Mouse (Mus musculus) heart, embryonic 11.5 days (tissue): ENCODE data around the gene Cd27. TPM values are rescaled to one million over a fixed set of nuclear protein-coding genes. Genes with fewer than 3 reads are reported as not detected.

Experiments
- ATAC-seq: fragments of 200-750 bp; cut with Nextera tagmentation; replicated peaks from 2 replicates; pipeline ENCODE4 v1.8.0; 2017; ENCODE audit warnings: moderate library complexity; ENCODE audit not compliant: insufficient number of reproducible peaks, low FRiP score, low TSS enrichment
- H3K27ac ChIP-seq: fragments of 300-500 bp; sonication (generic); 2 replicates; pipeline ENCODE4 v1.5.1; 2014; ENCODE audit warnings: mild to moderate bottlenecking, low read depth, low read length
- H3K27me3 ChIP-seq: fragments of 300-500 bp; sonication (generic); 2 replicates; pipeline ENCODE4 v1.6.1; 2014; ENCODE audit warnings: mild to moderate bottlenecking, low read length, mixed read lengths; ENCODE audit not compliant: control insufficient read depth, insufficient read depth
- H3K36me3 ChIP-seq: fragments of 300-500 bp; sonication (generic); 2 replicates; pipeline ENCODE4 v1.6.1; 2014; ENCODE audit warnings: mild to moderate bottlenecking, low read length, moderate library complexity, mixed read lengths; ENCODE audit not compliant: control insufficient read depth, insufficient read depth
- H3K4me1 ChIP-seq: fragments of 300-500 bp; sonication (generic); 2 replicates; pipeline ENCODE4 v1.6.1; 2014; ENCODE audit warnings: low read length; ENCODE audit not compliant: control insufficient read depth, insufficient read depth
- H3K4me2 ChIP-seq: fragments of 300-500 bp; sonication (generic); 2 replicates; pipeline ENCODE4 v1.6.1; 2014; ENCODE audit warnings: mild to moderate bottlenecking, moderate library complexity
- H3K4me3 ChIP-seq: fragments of 300-500 bp; sonication (generic); 2 replicates; pipeline ENCODE4 v1.5.1; 2014; ENCODE audit warnings: low read depth, low read length
- H3K9ac ChIP-seq: fragments of 300-500 bp; sonication (generic); 2 replicates; pipeline ENCODE4 v1.6.1; 2014; ENCODE audit warnings: mild to moderate bottlenecking, low read depth, low read length, moderate library complexity
- H3K9me3 ChIP-seq: fragments of 300-500 bp; sonication (generic); replicated peaks from 2 replicates; pipeline ENCODE4 v1.6.1; 2016; ENCODE audit warnings: low read length; ENCODE audit not compliant: control insufficient read depth
- WGBS: fragments of 180-500 bp; shearing (Covaris S2); extraction: QIAGEN DNeasy Blood & Tissue Kit; methylation state at CpG from one replicate; pipeline ENCODE4 v1.1.7; 2014; ENCODE audit not compliant: insufficient replicate concordance; 5-methylcytosine and 5-hydroxymethylcytosine counted together
- polyA plus RNA-seq: library from polyadenylated mRNA; unstranded; fragments of >200 nt; fragmentation: Nextera tagmentation; extraction: Ambion mirVana; gene quantifications from 2 replicates; pipeline ENCODE4 v1.2.1, GENCODE M21; 2014

Gene Cd27
- polyA plus RNA-seq, 1 experiment from 2014 or later, result 1.4 TPM

- no peak overlapping the region for H3K9ac ChIP-seq
Measured at GRCm38 (mm10) chr6:125216898-125217297, 19.9 kb downstream of the Cd27 start.

GRCm38 (mm10) chr6:125215148-125215954 is 21.5 kb downstream of the Cd27 start, which contains the start of gene Vamp1:
Gene Vamp1, plus strand, starts transcription at chr6:125215551.
- Histone ChIP-seq H3K4me3 (peak within 1 kb of the TSS; percentile 64), H3K4me2 (peak within 1 kb of the TSS; percentile 92), H3K27ac (peak within 1 kb of the TSS; percentile 48; the same call in 1 of the 2 replicates), H3K4me1 (peaks cover 3% of the 10 kb centered on the region; the same call in 1 of the 2 replicates), H3K9me3 (no peaks in the 10 kb centered on the region), H3K36me3 (no peaks in the 10 kb centered on the region), H3K9ac (peak within 1 kb of the TSS; percentile 79), H3K27me3 (0 out of 2 replicates have a peak, but pooled peaks cover 3% of the 10 kb centered on the region)
- ATAC-seq, result peak; percentile 93
- WGBS, result 1% methylated on average over 48 of the region's 48 CpGs

More at GRCm38 (mm10) chr6:125216898-125217297, 19.9 kb downstream of the Cd27 start:
- 0 out of 2 replicates have a peak, but pooled peaks cover 3% of the 10 kb centered on the region for H3K27me3 ChIP-seq
- H3K4me2 ChIP-seq, result no peak overlapping the region
- no peak for ATAC-seq
- H3K9me3 ChIP-seq, result no peaks in the 10 kb centered on the region
- no peak overlapping the region for H3K4me3 ChIP-seq
- H3K27ac ChIP-seq, result no peak overlapping the region
- WGBS, result 71% methylated on average over 2 of the region's 2 CpGs
- H3K4me1 ChIP-seq, result peaks cover 3% of the 10 kb centered on the region; the same call in 1 of the 2 replicates
- no peaks in the 10 kb centered on the region for H3K36me3 ChIP-seq

GRCm38 (mm10) chr6:125213715-125214114 is 23.1 kb downstream of the Cd27 start:
- Histone ChIP-seq H3K9ac (no peak overlapping the region), H3K27me3 (0 out of 2 replicates have a peak, but pooled peaks cover 3% of the 10 kb centered on the region), H3K36me3 (no peaks in the 10 kb centered on the region), H3K4me2 (no peak overlapping the region), H3K9me3 (no peaks in the 10 kb centered on the region), H3K4me1 (peaks cover 3% of the 10 kb centered on the region; the same call in 1 of the 2 replicates), H3K4me3 (no peak overlapping the region), H3K27ac (no peak overlapping the region)
- no peak for ATAC-seq
- WGBS, result 74% methylated on average over 6 of the region's 6 CpGs

GRCm38 (mm10) chr6:125213129-125213528 is 23.7 kb downstream of the Cd27 start:
- WGBS, result 63% methylated on average over 6 of the region's 6 CpGs
- H3K27ac ChIP-seq, result no peak overlapping the region
- H3K36me3 ChIP-seq, result no peaks in the 10 kb centered on the region
- 0 out of 2 replicates have a peak, but pooled peaks cover 3% of the 10 kb centered on the region for H3K27me3 ChIP-seq
- no peak overlapping the region for H3K9ac ChIP-seq
- H3K9me3 ChIP-seq, result no peaks in the 10 kb centered on the region
- no peak for ATAC-seq
- H3K4me1 ChIP-seq, result peaks cover 3% of the 10 kb centered on the region; the same call in 1 of the 2 replicates
- no peak overlapping the region for H3K4me2 ChIP-seq
- H3K4me3 ChIP-seq, result no peak overlapping the region

- H3K9ac ChIP-seq, result no peak overlapping the region
- 0 out of 2 replicates have a peak, but pooled peaks cover 3% of the 10 kb centered on the region for H3K27me3 ChIP-seq
- H3K9me3 ChIP-seq, result no peaks in the 10 kb centered on the region
- H3K4me1 ChIP-seq, result peaks cover 3% of the 10 kb centered on the region; the same call in 1 of the 2 replicates
- no peak for ATAC-seq
- H3K4me3 ChIP-seq, result no peak overlapping the region
- no peaks in the 10 kb centered on the region for H3K36me3 ChIP-seq
- no peak overlapping the region for H3K27ac ChIP-seq
- no peak overlapping the region for H3K4me2 ChIP-seq
- 46% methylated on average over 2 of the region's 2 CpGs for WGBS
Measured at GRCm38 (mm10) chr6:125212621-125213020, 24.2 kb downstream of the Cd27 start.

GRCm38 (mm10) chr6:125210436-125210835 is 26.4 kb downstream of the Cd27 start:
- no peak for ATAC-seq
- no peaks in the 10 kb centered on the region for H3K9me3 ChIP-seq
- H3K9ac ChIP-seq, result no peak overlapping the region
- no peaks in the 10 kb centered on the region for H3K36me3 ChIP-seq
- no peak overlapping the region for H3K4me2 ChIP-seq
- H3K27me3 ChIP-seq, result 0 out of 2 replicates have a peak, but pooled peaks cover 3% of the 10 kb centered on the region
- 68% methylated on average over 1 of the region's 1 CpGs for WGBS
- no peaks in the 10 kb centered on the region for H3K4me1 ChIP-seq
- no peak overlapping the region for H3K4me3 ChIP-seq
- no peak overlapping the region for H3K27ac ChIP-seq

GRCm38 (mm10) chr6:125197166-125197565 is 39.6 kb downstream of the Cd27 start:
- WGBS, result 86% methylated on average over 5 of the region's 5 CpGs
- H3K27ac ChIP-seq, result no peak overlapping the region
- ATAC-seq, result no peak
- no peaks in the 10 kb centered on the region for H3K9me3 ChIP-seq
- H3K4me1 ChIP-seq, result peaks cover 4% of the 10 kb centered on the region; the same call in 1 of the 2 replicates
- H3K27me3 ChIP-seq, result no peaks in the 10 kb centered on the region
- no peak overlapping the region for H3K9ac ChIP-seq
- no peak overlapping the region for H3K4me2 ChIP-seq
- H3K4me3 ChIP-seq, result no peak overlapping the region
- H3K36me3 ChIP-seq, result peaks cover 7% of the 10 kb centered on the region; the same call in 1 of the 2 replicates

- H3K27me3 ChIP-seq, result no peaks in the 10 kb centered on the region
- H3K27ac ChIP-seq, result no peak overlapping the region
- ATAC-seq, result no peak
- H3K36me3 ChIP-seq, result peaks cover 7% of the 10 kb centered on the region; the same call in 1 of the 2 replicates
- no peak overlapping the region for H3K9ac ChIP-seq
- H3K9me3 ChIP-seq, result no peaks in the 10 kb centered on the region
- peaks cover 4% of the 10 kb centered on the region; the same call in 1 of the 2 replicates for H3K4me1 ChIP-seq
- H3K4me2 ChIP-seq, result no peak overlapping the region
- WGBS, result 68% methylated on average over 3 of the region's 3 CpGs
- no peak overlapping the region for H3K4me3 ChIP-seq
Measured at GRCm38 (mm10) chr6:125196301-125196700, 40.5 kb downstream of the Cd27 start.
